10 mouse cellular contexts compared by ENCODE assay signal in the genomic region with DNA sequence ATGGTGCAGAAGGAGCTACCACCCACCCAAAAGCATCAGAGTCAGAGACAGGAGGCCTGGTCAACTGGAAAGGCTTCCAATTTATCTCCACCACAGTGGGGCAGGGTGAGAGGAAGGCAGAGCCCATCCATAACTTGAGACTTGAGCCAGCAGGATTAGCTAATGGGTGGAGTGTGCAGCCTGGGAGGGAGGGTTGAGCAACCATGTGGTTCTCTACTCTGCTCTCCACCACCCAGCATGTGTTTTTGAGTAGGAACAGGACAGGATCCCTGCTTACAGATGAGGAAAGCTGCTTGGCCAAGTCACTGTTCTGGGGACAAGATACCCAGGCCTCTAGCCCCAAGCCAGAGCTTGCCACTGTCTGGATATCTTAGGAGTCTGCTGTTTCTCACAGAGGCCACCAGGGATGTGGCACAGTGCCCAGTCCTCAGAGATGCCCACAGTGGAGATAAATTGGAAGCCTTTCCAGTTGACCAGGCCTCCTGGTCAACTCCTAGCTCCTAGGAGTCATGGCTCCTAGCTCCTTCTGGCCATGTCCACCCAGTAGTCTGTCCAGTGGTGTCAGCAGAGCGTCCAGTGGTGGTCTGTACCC. TPM values are rescaled to one million over a fixed set of nuclear protein-coding genes. Genes with fewer than 3 reads are reported as not detected.
DNase-seq lines count a peak whose midpoint lies in the region; ATAC-seq and TF ChIP-seq lines count a peak whose summit lies in the region.
"Had no signal": no experiment of that assay in that cellular context is flagged by ENCODE, and none has a peak within 500 bp of the region (broad histone marks: within the 10 kb centered on the region; RNA-seq: fewer than 3 reads in every experiment).

No protein-coding gene starts in this region.

- 94% methylated on average over 1 of the region's 1 CpGs for WGBS in forebrain, embryonic 13.5 days

- no peak overlapping the region for H3K4me3 ChIP-seq in layer of hippocampus, adult 2 months
- H3K4me3 ChIP-seq in forebrain, embryonic 13.5 days = no peak overlapping the region

- H3K9me3 ChIP-seq in forebrain, embryonic 13.5 days (replicated peaks) = no peaks in the 10 kb centered on the region

- H3K4me2 ChIP-seq in forebrain, embryonic 13.5 days = no peak overlapping the region

- ATAC-seq in megakaryocyte, adult 5-6 weeks (ENCODE audit: poor library complexity, severe bottlenecking) = peak; percentile 68
- no peak for ATAC-seq in forebrain, embryonic 13.5 days
- ATAC-seq: forebrain, embryonic 14.5 days; hindbrain, postnatal 0 days had no signal

- no peak overlapping the region for H3K9ac ChIP-seq in forebrain, embryonic 13.5 days

- H3K27me3 ChIP-seq in forebrain, embryonic 13.5 days = no peaks in the 10 kb centered on the region

- TF ChIP-seq CTCF in layer of hippocampus, adult 2 months (conservative IDR thresholded peaks at IDR 0.05) = peak; percentile 58

- peak overlapping the region; percentile 44 for H3K27ac ChIP-seq in layer of hippocampus, adult 2 months
- H3K27ac ChIP-seq in forebrain, embryonic 13.5 days = no peak overlapping the region
- H3K27ac ChIP-seq: hindbrain, postnatal 0 days had no signal

- no peaks in the 10 kb centered on the region for H3K36me3 ChIP-seq in forebrain, embryonic 13.5 days (ENCODE audit: poor library complexity, severe bottlenecking)

- H3K4me1 ChIP-seq in forebrain, embryonic 13.5 days = peaks cover 29% of the 10 kb centered on the region

- DNase-seq in layer of hippocampus, adult 2 months (ENCODE audit: low spot score in 2 of 2) = no peak
- DNase-seq in layer of hippocampus, postnatal 14 days (ENCODE audit: low spot score in 2 of 2) = no peak
- DNase-seq in cerebellum, adult 11 months = peak; percentile 70
- DNase-seq in cerebellum, postnatal 14 days = peak; percentile 73 to 82
- DNase-seq in ovary, postnatal 14 days (ENCODE audit: low spot score) = no peak
- DNase-seq: right cerebral cortex, postnatal 4 days had no signal

RNA-seq across cellular contexts. Expression of gene Sirpa, which starts 8.5 kb away (rescaled TPM):
- 100 to 1,000 TPM; 279 to 289 TPM for total RNA-seq in layer of hippocampus, adult 2 months (2021)
- 100 to 1,000 TPM; 255 to 279 TPM for total RNA-seq in layer of hippocampus, postnatal 14 days (2021)
- 290 and 306 TPM in 2 replicates for total RNA-seq in megakaryocyte, adult 5-6 weeks (2015)
- total RNA-seq in megakaryocyte, adult 5-6 weeks (2017) = 325 and 361 TPM in 2 replicates
- 16.9 and 19.5 TPM in 2 replicates for polyA plus RNA-seq in forebrain, embryonic 13.5 days (2015; fragmentation: Nextera tagmentation; extraction: Ambion mirVana)

Comparison
In these comparisons a context has a peak if more than half of its experiments do, and no peak if none do; other contexts are left out.
1. DNase-seq: peak in cerebellum, adult 11 months (single experiment) and cerebellum, postnatal 14 days (2 of 2); none in layer of hippocampus, adult 2 months (0 of 2), layer of hippocampus, postnatal 14 days (0 of 2) and ovary, postnatal 14 days (single experiment).